Mouse (Mus musculus): Measurements from ENCODE around the gene Tmem81. TPM values are rescaled to one million over a fixed set of nuclear protein-coding genes. Genes with fewer than 3 reads are reported as not detected.
A peak's percentile ranks its signal among the peaks of the same experiment; 100 is the strongest.

Gene Tmem81
- polyA plus RNA-seq, 1 experiment, result 3.5 TPM

- TF ChIP-seq CTCF (IDR thresholded peaks at IDR 0.05; ENCODE audit: insufficient read depth, low read length) (no peak), POLR2A (IDR thresholded peaks at IDR 0.05; ENCODE audit: borderline replicate concordance, extremely low read depth, low read depth, low read length) (no peak)
- no peaks in the 10 kb centered on the region for H3K4me1 ChIP-seq (ENCODE audit: control insufficient read depth, insufficient read depth, low read length)
- no peak overlapping the region for H3K4me3 ChIP-seq (replicated peaks; ENCODE audit: extremely low read depth, low read depth, low read length)
- DNase-seq, result no peak
- WGBS, result 77% methylated on average over 8 of the region's 8 CpGs
Observed at GRCm38 (mm10) chr1:132512106-132512505, 6.1 kb downstream of the Tmem81 start.

- TF ChIP-seq CTCF (IDR thresholded peaks at IDR 0.05; ENCODE audit: insufficient read depth, low read length), result no peak
- TF ChIP-seq POLR2A (IDR thresholded peaks at IDR 0.05; ENCODE audit: borderline replicate concordance, extremely low read depth, low read depth, low read length), result no peak
- no peak overlapping the region for H3K4me3 ChIP-seq (replicated peaks; ENCODE audit: extremely low read depth, low read depth, low read length)
- H3K4me1 ChIP-seq (ENCODE audit: control insufficient read depth, insufficient read depth, low read length), result no peaks in the 10 kb centered on the region
- 87% methylated on average over 12 of the region's 12 CpGs for WGBS
- DNase-seq, result no peak
Observed at GRCm38 (mm10) chr1:132515339-132515738, 9.3 kb downstream of the Tmem81 start.

- 90% methylated on average over 11 of the region's 11 CpGs for WGBS
- DNase-seq, result no peak
- no peaks in the 10 kb centered on the region for H3K4me1 ChIP-seq (ENCODE audit: control insufficient read depth, insufficient read depth, low read length)
- no peak for TF ChIP-seq POLR2A (IDR thresholded peaks at IDR 0.05; ENCODE audit: borderline replicate concordance, extremely low read depth, low read depth, low read length)
- no peak for TF ChIP-seq CTCF (IDR thresholded peaks at IDR 0.05; ENCODE audit: insufficient read depth, low read length)
- no peak overlapping the region for H3K4me3 ChIP-seq (replicated peaks; ENCODE audit: extremely low read depth, low read depth, low read length)
Observed at GRCm38 (mm10) chr1:132516776-132517175, 10.7 kb downstream of the Tmem81 start.

GRCm38 (mm10) chr1:132518621-132519020 lies 12.6 kb downstream of the Tmem81 start:
- Histone ChIP-seq H3K4me3 (replicated peaks; ENCODE audit: extremely low read depth, low read depth, low read length) (no peak overlapping the region), H3K4me1 (ENCODE audit: control insufficient read depth, insufficient read depth, low read length) (no peaks in the 10 kb centered on the region)
- DNase-seq, result no peak
- TF ChIP-seq CTCF (IDR thresholded peaks at IDR 0.05; ENCODE audit: insufficient read depth, low read length) (no peak), POLR2A (IDR thresholded peaks at IDR 0.05; ENCODE audit: borderline replicate concordance, extremely low read depth, low read depth, low read length) (no peak)
- WGBS, result 77% methylated on average over 18 of the region's 18 CpGs

- no peak overlapping the region for H3K4me3 ChIP-seq (replicated peaks; ENCODE audit: extremely low read depth, low read depth, low read length)
- DNase-seq, result no peak
- 89% methylated on average over 11 of the region's 11 CpGs for WGBS
- TF ChIP-seq CTCF (IDR thresholded peaks at IDR 0.05; ENCODE audit: insufficient read depth, low read length) (no peak), POLR2A (IDR thresholded peaks at IDR 0.05; ENCODE audit: borderline replicate concordance, extremely low read depth, low read depth, low read length) (no peak)
- no peaks in the 10 kb centered on the region for H3K4me1 ChIP-seq (ENCODE audit: control insufficient read depth, insufficient read depth, low read length)
Observed at GRCm38 (mm10) chr1:132519734-132520133, 13.7 kb downstream of the Tmem81 start.

GRCm38 (mm10) chr1:132520764-132521163 lies 14.7 kb downstream of the Tmem81 start:
- DNase-seq, result peak; percentile 51
- TF ChIP-seq CTCF (IDR thresholded peaks at IDR 0.05; ENCODE audit: insufficient read depth, low read length) (no peak), POLR2A (IDR thresholded peaks at IDR 0.05; ENCODE audit: borderline replicate concordance, extremely low read depth, low read depth, low read length) (no peak)
- Histone ChIP-seq H3K4me3 (replicated peaks; ENCODE audit: extremely low read depth, low read depth, low read length) (no peak overlapping the region), H3K4me1 (ENCODE audit: control insufficient read depth, insufficient read depth, low read length) (no peaks in the 10 kb centered on the region)
- WGBS, result 17% methylated on average over 2 of the region's 6 CpGs

GRCm38 (mm10) chr1:132523048-132523447 lies 17.0 kb downstream of the Tmem81 start:
- Histone ChIP-seq H3K4me3 (replicated peaks; ENCODE audit: extremely low read depth, low read depth, low read length) (no peak overlapping the region), H3K4me1 (ENCODE audit: control insufficient read depth, insufficient read depth, low read length) (no peaks in the 10 kb centered on the region)
- 79% methylated on average over 8 of the region's 8 CpGs for WGBS
- no peak for DNase-seq
- no peak for TF ChIP-seq POLR2A (IDR thresholded peaks at IDR 0.05; ENCODE audit: borderline replicate concordance, extremely low read depth, low read depth, low read length)
- no peak for TF ChIP-seq CTCF (IDR thresholded peaks at IDR 0.05; ENCODE audit: insufficient read depth, low read length)

- peak; percentile 23 for DNase-seq
- WGBS, result 18% methylated on average over 4 of the region's 4 CpGs
- no peak overlapping the region for H3K4me3 ChIP-seq (replicated peaks; ENCODE audit: extremely low read depth, low read depth, low read length)
- no peaks in the 10 kb centered on the region for H3K4me1 ChIP-seq (ENCODE audit: control insufficient read depth, insufficient read depth, low read length)
- TF ChIP-seq POLR2A (IDR thresholded peaks at IDR 0.05; ENCODE audit: borderline replicate concordance, extremely low read depth, low read depth, low read length) (no peak), CTCF (IDR thresholded peaks at IDR 0.05; ENCODE audit: insufficient read depth, low read length) (peak; percentile 60)
Observed at GRCm38 (mm10) chr1:132523920-132524319, 17.9 kb downstream of the Tmem81 start.

- peak; percentile 42 for DNase-seq
- WGBS, result 3% methylated on average over 10 of the region's 10 CpGs
- Histone ChIP-seq H3K4me3 (replicated peaks; ENCODE audit: extremely low read depth, low read depth, low read length) (no peak overlapping the region), H3K4me1 (ENCODE audit: control insufficient read depth, insufficient read depth, low read length) (no peaks in the 10 kb centered on the region)
- TF ChIP-seq CTCF (IDR thresholded peaks at IDR 0.05; ENCODE audit: insufficient read depth, low read length) (peak; percentile 50), POLR2A (IDR thresholded peaks at IDR 0.05; ENCODE audit: borderline replicate concordance, extremely low read depth, low read depth, low read length) (no peak)
Observed at GRCm38 (mm10) chr1:132525832-132526231, 19.8 kb downstream of the Tmem81 start.

GRCm38 (mm10) chr1:132528071-132528470 lies 22.0 kb downstream of the Tmem81 start:
- H3K4me3 ChIP-seq (replicated peaks; ENCODE audit: extremely low read depth, low read depth, low read length), result no peak overlapping the region
- no peak for DNase-seq
- WGBS, result 89% methylated on average over 13 of the region's 13 CpGs
- H3K4me1 ChIP-seq (ENCODE audit: control insufficient read depth, insufficient read depth, low read length), result no peaks in the 10 kb centered on the region
- TF ChIP-seq CTCF (IDR thresholded peaks at IDR 0.05; ENCODE audit: insufficient read depth, low read length) (no peak), POLR2A (IDR thresholded peaks at IDR 0.05; ENCODE audit: borderline replicate concordance, extremely low read depth, low read depth, low read length) (no peak)

Data from lung, adult 2 months (tissue).